Mouse (Mus musculus): ENCODE measurements around the gene Galr2. TPM values are rescaled to one million over a fixed set of nuclear protein-coding genes. Genes with fewer than 3 reads are reported as not detected.

Gene Galr2
- total RNA-seq, 4 experiments from 2014 or later: not detected

GRCm38 (mm10) chr11:116306126-116306982, 25.6 kb downstream of the Galr2 start:
- peak; percentile 73 to 89 for DNase-seq (ENCODE audit: low spot score in 2 of 2)

- no peak for DNase-seq (ENCODE audit: low spot score in 2 of 2)
These were observed 26.4 kb downstream of the Galr2 start, which contains the start of gene Exoc7 for GRCm38 (mm10) chr11:116307019-116307725. Gene Exoc7, minus strand, starts transcription at chr11:116307233.

- no peak for DNase-seq (ENCODE audit: low spot score in 2 of 2)
These were observed 27.2 kb downstream of the Galr2 start for GRCm38 (mm10) chr11:116307762-116308531.

- no peak for DNase-seq (ENCODE audit: low spot score in 2 of 2)
These were observed 28.9 kb downstream of the Galr2 start for GRCm38 (mm10) chr11:116309601-116310000.

- no peak for DNase-seq (ENCODE audit: low spot score in 2 of 2)
These were observed 30.4 kb downstream of the Galr2 start for GRCm38 (mm10) chr11:116311169-116311568.

- no peak for DNase-seq (ENCODE audit: low spot score in 2 of 2)
These were observed 31.6 kb downstream of the Galr2 start for GRCm38 (mm10) chr11:116312359-116312758.

- peak in 1 of 2 experiments; percentile 88 for DNase-seq (ENCODE audit: low spot score in 2 of 2)
These were observed 38.2 kb downstream of the Galr2 start for GRCm38 (mm10) chr11:116318719-116319659.

- DNase-seq (ENCODE audit: low spot score in 2 of 2): no peak
These were observed 46.3 kb downstream of the Galr2 start for GRCm38 (mm10) chr11:116326963-116327603.

- no peak for DNase-seq (ENCODE audit: low spot score in 2 of 2)
These were observed 48.8 kb downstream of the Galr2 start for GRCm38 (mm10) chr11:116329314-116330210.

- no peak for DNase-seq (ENCODE audit: low spot score in 2 of 2)
These were observed 49.4 kb downstream of the Galr2 start for GRCm38 (mm10) chr11:116330211-116330518.

- DNase-seq (ENCODE audit: low spot score in 2 of 2): peak in 1 of 2 experiments; percentile 75
These were observed 51.7 kb downstream of the Galr2 start for GRCm38 (mm10) chr11:116332232-116332982.

- DNase-seq (ENCODE audit: low spot score in 2 of 2): no peak
These were observed 52.2 kb downstream of the Galr2 start for GRCm38 (mm10) chr11:116332983-116333270.

Other genes with a start within 250 kb of the Galr2 start
- gene Unc13d, start 203.0 kb upstream of the Galr2 start, total RNA-seq (2022): 1 to 10 TPM; 1.2 to 4.1 (median 1.7) TPM
- gene Wbp2, start 193.9 kb upstream of the Galr2 start, total RNA-seq (2022): 100 to 1,000 TPM; 414 to 460 (median 438) TPM
- 1 to 10 TPM; 5.6 to 8.1 (median 7.0) TPM for gene Trim47, start 153.7 kb upstream of the Galr2 start, total RNA-seq (2022)
- gene Trim65, start 149.8 kb upstream of the Galr2 start, total RNA-seq (2022): 1 to 10 TPM; 6.3 to 7.7 (median 7.4) TPM
- 10 to 100 TPM; 43.3 to 64.9 (median 56.2) TPM for gene Mrpl38, start 142.1 kb upstream of the Galr2 start, total RNA-seq (2022)
- 10 to 100 TPM; 68.8 to 81.3 (median 76.5) TPM for gene Fbf1, start 112.8 kb upstream of the Galr2 start, total RNA-seq (2022)
- gene Ten1, start 82.1 kb upstream of the Galr2 start, total RNA-seq (2022): 10 to 100 TPM; 34.4 to 47.6 (median 39.6) TPM
- gene Acox1, start 81.9 kb upstream of the Galr2 start, total RNA-seq (2022): 100 to 1,000 TPM; 122 to 132 (median 126) TPM
- gene Evpl, start 42.9 kb upstream of the Galr2 start, total RNA-seq (2022): 1 to 10 TPM; 2.1 to 2.8 (median 2.5) TPM
- 10 to 100 TPM; 66.5 to 72.8 (median 70.5) TPM for gene Srp68, start 6.7 kb upstream of the Galr2 start, total RNA-seq (2022)
- 100 to 1,000 TPM in 3 of 4 experiments, 10 to 100 TPM in 1; 99.6 to 115 (median 106) TPM for gene Exoc7, start 26.3 kb downstream of the Galr2 start, total RNA-seq (2022)
- gene Foxj1, start 54.5 kb downstream of the Galr2 start, total RNA-seq (2022): 1 to 10 TPM; 4.4 to 8.6 (median 4.7) TPM
- 100 to 1,000 TPM; 242 to 283 (median 258) TPM for gene Rnf157, start 132.1 kb downstream of the Galr2 start, total RNA-seq (2022)
- 10 to 100 TPM; 22.7 to 25.8 (median 25.1) TPM for gene Ubald2, start 153.2 kb downstream of the Galr2 start, total RNA-seq (2022)
- gene Qrich2, start 185.3 kb downstream of the Galr2 start, total RNA-seq (2022): not detected
- gene Prpsap1, start 213.3 kb downstream of the Galr2 start, total RNA-seq (2022): 10 to 100 TPM; 67.8 to 78.4 (median 74.9) TPM
- gene Sphk1, start 250.0 kb downstream of the Galr2 start, total RNA-seq (2022): 1 to 10 TPM; 5.6 to 7.2 (median 6.3) TPM

Data from left cerebral cortex, adult 8-10 months (tissue).